Mouse (Mus musculus): Measurements from ENCODE around the gene Apoa2. TPM values are rescaled to one million over a fixed set of nuclear protein-coding genes. Genes with fewer than 3 reads are reported as not detected.

The Apoa2 gene
- polyA plus RNA-seq, 1 experiment from 2014 or later: 151 TPM

DNA sequence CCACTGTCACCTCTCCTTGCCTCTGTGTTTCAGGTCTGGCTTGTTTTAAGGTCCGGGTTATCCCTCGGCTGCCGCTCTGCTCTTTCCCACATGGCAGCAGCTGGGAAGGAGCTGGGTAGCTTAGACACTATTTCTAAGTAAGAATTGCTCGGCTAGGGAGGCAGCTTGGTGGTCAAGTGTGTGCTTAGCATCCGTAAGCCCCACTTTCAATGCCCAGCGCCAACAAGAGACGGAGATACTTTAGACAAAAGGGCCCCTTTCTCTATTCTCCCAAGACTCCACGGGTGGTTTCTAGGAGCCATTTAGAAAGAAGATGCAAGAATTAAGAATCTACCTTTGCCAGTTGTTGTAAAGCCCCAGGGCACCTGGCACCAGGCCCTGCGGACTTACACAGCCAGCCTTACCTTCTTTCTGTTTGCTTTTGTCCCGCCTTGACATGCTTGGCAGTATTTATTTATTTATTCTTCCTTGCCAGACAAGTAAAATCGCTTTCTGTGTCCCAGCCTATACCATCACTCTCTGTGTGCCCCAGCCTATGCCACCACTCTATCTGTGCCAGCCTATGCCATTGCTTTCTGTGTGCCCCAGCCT, 50.4 kb downstream of the Apoa2 start:
- H3K36me3 ChIP-seq (ENCODE audit: control insufficient read depth, insufficient read depth, low read length): peaks cover 37% of the 10 kb centered on the region
- H3K27ac ChIP-seq (ENCODE audit: low read length): no peak overlapping the region
- H3K4me2 ChIP-seq (ENCODE audit: low read depth, low read length): no peak overlapping the region
- no peak for ATAC-seq
- no peaks in the 10 kb centered on the region for H3K27me3 ChIP-seq (replicated peaks; ENCODE audit: control insufficient read depth, insufficient read depth, low read length)
- H3K9ac ChIP-seq (ENCODE audit: low read depth, low read length): no peak overlapping the region
- H3K9me3 ChIP-seq (ENCODE audit: control insufficient read depth, low read length): no peaks in the 10 kb centered on the region
- H3K4me1 ChIP-seq (ENCODE audit: control insufficient read depth, insufficient read depth, low read length): peaks cover 14% of the 10 kb centered on the region
- WGBS: 82% methylated on average over 11 of the region's 11 CpGs
- H3K4me3 ChIP-seq (ENCODE audit: low read length): no peak overlapping the region

Other genes with a start within 250 kb of the Apoa2 start
- 1.5 and 2.2 TPM in 2 replicates for gene Fcgr2b, start 248.5 kb upstream of the Apoa2 start, polyA plus RNA-seq (2015; fragmentation: Nextera tagmentation; extraction: Ambion mirVana)
- 1.4 and 1.8 TPM in 2 replicates for gene Fcgr4, start 206.1 kb upstream of the Apoa2 start, polyA plus RNA-seq (2015; fragmentation: Nextera tagmentation; extraction: Ambion mirVana)
- 15.3 and 15.9 TPM in 2 replicates for gene Fcgr3, start 160.1 kb upstream of the Apoa2 start, polyA plus RNA-seq (2015; fragmentation: Nextera tagmentation; extraction: Ambion mirVana)
- 1.6 and 2.1 TPM in 2 replicates for gene Cfap126, start 111.1 kb upstream of the Apoa2 start, polyA plus RNA-seq (2015; fragmentation: Nextera tagmentation; extraction: Ambion mirVana)
- gene Sdhc, start 74.5 kb upstream of the Apoa2 start, polyA plus RNA-seq (2015; fragmentation: Nextera tagmentation; extraction: Ambion mirVana): 457 and 490 TPM in 2 replicates
- gene Mpz, start 74.3 kb upstream of the Apoa2 start, polyA plus RNA-seq (2015; fragmentation: Nextera tagmentation; extraction: Ambion mirVana): 1.7 TPM in 2 replicates
- 16.4 and 19.4 TPM in 2 replicates for gene Pcp4l1, start 28.8 kb upstream of the Apoa2 start, polyA plus RNA-seq (2015; fragmentation: Nextera tagmentation; extraction: Ambion mirVana)
- gene Nr1i3, start 11.1 kb upstream of the Apoa2 start, polyA plus RNA-seq (2015; fragmentation: Nextera tagmentation; extraction: Ambion mirVana): 18.7 and 21.7 TPM in 2 replicates
- 32.0 and 34.7 TPM in 2 replicates for gene Tomm40l, start 2.5 kb upstream of the Apoa2 start, polyA plus RNA-seq (2015; fragmentation: Nextera tagmentation; extraction: Ambion mirVana)
- 50.3 and 52.1 TPM in 2 replicates for gene Fcer1g, start 9.3 kb downstream of the Apoa2 start, polyA plus RNA-seq (2015; fragmentation: Nextera tagmentation; extraction: Ambion mirVana)
- gene Adamts4, start 25.4 kb downstream of the Apoa2 start, polyA plus RNA-seq (2015; fragmentation: Nextera tagmentation; extraction: Ambion mirVana): 6.3 and 7.0 TPM in 2 replicates
- 339 and 373 TPM in 2 replicates for gene Ndufs2, start 26.3 kb downstream of the Apoa2 start, polyA plus RNA-seq (2015; fragmentation: Nextera tagmentation; extraction: Ambion mirVana)
- 50.0 and 56.5 TPM in 2 replicates for gene B4galt3, start 45.3 kb downstream of the Apoa2 start, polyA plus RNA-seq (2015; fragmentation: Nextera tagmentation; extraction: Ambion mirVana)
- 40.2 and 40.9 TPM in 2 replicates for gene Ppox, start 56.1 kb downstream of the Apoa2 start, polyA plus RNA-seq (2015; fragmentation: Nextera tagmentation; extraction: Ambion mirVana)
- gene Usp21, start 62.9 kb downstream of the Apoa2 start, polyA plus RNA-seq (2015; fragmentation: Nextera tagmentation; extraction: Ambion mirVana): 50.8 and 53.2 TPM in 2 replicates
- 98.8 and 103 TPM in 2 replicates for gene Ufc1, start 70.0 kb downstream of the Apoa2 start, polyA plus RNA-seq (2015; fragmentation: Nextera tagmentation; extraction: Ambion mirVana)
- gene Dedd, start 104.1 kb downstream of the Apoa2 start, polyA plus RNA-seq (2015; fragmentation: Nextera tagmentation; extraction: Ambion mirVana): 42.6 and 46.8 TPM in 2 replicates
- 57.6 and 60.9 TPM in 2 replicates for gene Nit1, start 120.6 kb downstream of the Apoa2 start, polyA plus RNA-seq (2015; fragmentation: Nextera tagmentation; extraction: Ambion mirVana)
- gene Pfdn2, start 120.6 kb downstream of the Apoa2 start, polyA plus RNA-seq (2015; fragmentation: Nextera tagmentation; extraction: Ambion mirVana): 83.5 and 99.0 TPM in 2 replicates
- 0.60 and 1.1 TPM in 2 replicates for gene Klhdc9, start 135.7 kb downstream of the Apoa2 start, polyA plus RNA-seq (2015; fragmentation: Nextera tagmentation; extraction: Ambion mirVana)
- gene Nectin4, start 145.0 kb downstream of the Apoa2 start, polyA plus RNA-seq (2015; fragmentation: Nextera tagmentation; extraction: Ambion mirVana): 2.8 and 3.8 TPM in 2 replicates
- gene Arhgap30, start 163.9 kb downstream of the Apoa2 start, polyA plus RNA-seq (2015; fragmentation: Nextera tagmentation; extraction: Ambion mirVana): 2.0 and 2.5 TPM in 2 replicates
- 54.6 and 58.1 TPM in 2 replicates for gene Usf1, start 186.3 kb downstream of the Apoa2 start, polyA plus RNA-seq (2015; fragmentation: Nextera tagmentation; extraction: Ambion mirVana)
- gene Tstd1, start 193.8 kb downstream of the Apoa2 start, polyA plus RNA-seq (2015; fragmentation: Nextera tagmentation; extraction: Ambion mirVana): 5.3 and 5.6 TPM in 2 replicates
- gene F11r, start 212.5 kb downstream of the Apoa2 start, polyA plus RNA-seq (2015; fragmentation: Nextera tagmentation; extraction: Ambion mirVana): 101 and 108 TPM in 2 replicates